Mouse (Mus musculus) midbrain, embryonic 10.5 days (tissue): Measurements from ENCODE around the gene A630001G21Rik. TPM values are rescaled to one million over a fixed set of nuclear protein-coding genes. Genes with fewer than 3 reads are reported as not detected.
A peak's percentile ranks its signal among the peaks of the same experiment; 100 is the strongest.

Experiments
- DNase-seq: peaks from one replicate; pipeline ENCODE4 v3.0.0-alpha.2; 2017; ENCODE audit warnings: low spot score
- H3K27ac ChIP-seq: fragments of 300-500 bp; sonication (generic); replicated peaks from 2 replicates; pipeline ENCODE4 v1.5.1; 2016; ENCODE audit warnings: mild to moderate bottlenecking
- H3K27me3 ChIP-seq: fragments of 300-500 bp; sonication (generic); 2 replicates; pipeline ENCODE4 v1.6.1; 2016; ENCODE audit warnings: low read depth, mild to moderate bottlenecking; ENCODE audit not compliant: poor library complexity, severe bottlenecking
- H3K36me3 ChIP-seq: fragments of 300-500 bp; sonication (generic); 2 replicates; pipeline ENCODE4 v1.6.1; 2016; ENCODE audit warnings: mild to moderate bottlenecking, moderate library complexity
- H3K4me1 ChIP-seq: fragments of 300-500 bp; sonication (generic); 2 replicates; pipeline ENCODE4 v1.6.1; 2016
- H3K4me3 ChIP-seq: fragments of 300-500 bp; sonication (generic); 2 replicates; pipeline ENCODE4 v1.5.1; 2016; ENCODE audit warnings: mild to moderate bottlenecking, moderate library complexity
- H3K9me3 ChIP-seq: fragments of 300-500 bp; sonication (generic); replicated peaks from 2 replicates; pipeline ENCODE4 v1.6.1; 2016; ENCODE audit warnings: mild to moderate bottlenecking
- WGBS: fragments of 180-500 bp; shearing (Covaris S2); methylation state at CpG from one replicate; pipeline ENCODE4 v1.1.7; 2016; 5-methylcytosine and 5-hydroxymethylcytosine counted together
- polyA plus RNA-seq: library from polyadenylated mRNA; unstranded; fragments of >200 nt; fragmentation: Nextera tagmentation; extraction: Ambion mirVana; gene quantifications from 2 replicates; pipeline ENCODE4 v1.2.1, GENCODE M21; 2016

The A630001G21Rik gene
- polyA plus RNA-seq, 1 experiment from 2014 or later: 1.1 TPM

DNA sequence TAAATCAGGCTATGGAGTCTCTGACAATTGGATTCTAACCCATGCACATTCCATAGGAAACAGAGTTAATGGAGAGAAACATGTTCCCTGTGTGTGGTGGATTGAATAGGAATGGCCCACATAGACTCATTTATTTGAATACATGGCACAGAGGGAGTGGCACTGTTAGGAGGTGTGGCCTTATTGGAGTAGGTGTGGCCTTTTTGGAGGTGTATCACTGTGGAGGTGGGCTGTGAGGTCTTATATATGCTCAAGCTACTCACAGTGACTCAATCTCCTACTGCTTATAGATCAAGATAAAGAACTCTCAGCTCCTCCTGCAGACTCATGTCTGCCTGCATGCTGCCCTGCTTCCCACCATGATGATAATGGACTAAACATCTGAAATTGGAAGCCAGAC, 63.9 kb downstream of the A630001G21Rik start:
- no peak for DNase-seq
- Histone ChIP-seq H3K4me1 (peaks cover 5% of the 10 kb centered on the region), H3K4me3 (no peak overlapping the region), H3K9me3 (no peaks in the 10 kb centered on the region), H3K36me3 (no peaks in the 10 kb centered on the region), H3K27ac (no peak overlapping the region), H3K27me3 (no peaks in the 10 kb centered on the region)

- H3K4me1 ChIP-seq: peaks cover 6% of the 10 kb centered on the region; the same call in 1 of the 2 replicates
- H3K27ac ChIP-seq: no peak overlapping the region
- H3K9me3 ChIP-seq: no peaks in the 10 kb centered on the region
- DNase-seq: no peak
- H3K27me3 ChIP-seq: no peaks in the 10 kb centered on the region
- H3K36me3 ChIP-seq: no peaks in the 10 kb centered on the region
- 88% methylated on average over 2 of the region's 2 CpGs for WGBS
- no peak overlapping the region for H3K4me3 ChIP-seq
Measured at GRCm38 (mm10) chr1:85706754-85707153, 71.7 kb downstream of the A630001G21Rik start.

DNA sequence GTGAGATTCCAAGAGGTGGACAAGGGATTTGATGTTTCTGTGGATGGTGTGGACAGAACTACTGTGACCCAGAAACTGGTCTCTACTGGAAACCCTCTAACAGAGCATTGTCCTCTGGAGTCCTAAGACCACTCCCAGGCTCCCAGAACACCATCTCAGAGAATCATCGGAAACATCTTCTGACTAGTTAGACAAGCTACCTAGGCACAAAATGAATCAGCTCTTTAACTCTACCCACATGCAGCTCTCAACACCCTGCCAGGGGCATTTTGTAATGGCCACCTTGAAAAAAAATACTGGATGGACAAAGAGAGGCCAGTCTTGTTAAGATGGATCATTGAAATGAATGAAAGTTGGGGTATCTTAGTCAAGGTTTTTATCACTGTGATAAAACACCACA, 72.9 kb downstream of the A630001G21Rik start:
- Histone ChIP-seq H3K4me3 (no peak overlapping the region), H3K27me3 (no peaks in the 10 kb centered on the region), H3K27ac (no peak overlapping the region), H3K4me1 (peaks cover 6% of the 10 kb centered on the region; the same call in 1 of the 2 replicates), H3K9me3 (no peaks in the 10 kb centered on the region), H3K36me3 (no peaks in the 10 kb centered on the region)
- WGBS: 97% methylated on average over 1 of the region's 1 CpGs
- DNase-seq: no peak

DNA sequence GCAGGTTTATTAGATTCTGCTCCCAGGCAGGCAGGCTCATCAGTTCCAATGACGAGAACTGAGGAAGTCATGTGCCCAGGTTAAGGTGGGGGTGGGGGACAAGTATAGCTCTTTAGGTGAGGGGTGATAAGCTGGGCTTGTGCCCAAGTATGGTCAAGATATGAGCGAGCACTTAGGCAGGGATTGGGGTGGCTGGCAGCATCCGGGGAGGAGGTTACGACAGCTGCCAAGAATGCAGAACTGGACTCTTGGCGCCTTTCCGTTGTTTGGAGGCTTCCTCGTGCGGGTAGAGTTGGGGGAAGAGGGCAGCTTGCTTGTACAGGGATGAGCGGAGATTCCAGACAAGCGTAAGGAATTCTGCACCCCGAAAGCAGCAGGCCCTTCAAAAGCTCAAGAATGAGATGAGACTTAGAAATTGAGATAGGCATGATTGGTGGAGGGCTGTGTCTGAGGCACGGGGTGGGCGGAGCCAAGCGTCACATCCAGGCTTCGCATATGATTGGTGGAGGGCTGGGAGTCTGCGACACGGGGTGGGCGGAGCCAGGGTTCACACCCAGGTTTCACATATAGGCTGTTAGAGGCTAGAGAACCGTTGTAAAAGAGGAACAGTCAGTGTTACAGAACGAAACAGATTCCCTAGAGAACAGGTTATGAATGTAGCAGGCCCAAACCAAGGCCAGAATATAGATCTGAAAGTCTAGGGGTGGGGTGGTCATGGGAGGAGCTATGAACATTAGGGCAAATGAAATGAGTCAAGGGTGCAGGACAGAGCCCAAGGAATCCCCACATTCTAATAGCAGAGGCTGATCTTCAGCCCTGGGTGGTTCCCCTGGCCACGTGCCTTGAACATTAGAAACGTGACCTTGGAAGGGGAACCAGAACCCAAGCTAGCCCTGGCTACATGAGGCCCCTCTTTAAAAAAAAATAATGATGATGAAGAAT, 74.9 kb downstream of the A630001G21Rik start:
- Histone ChIP-seq H3K9me3 (no peaks in the 10 kb centered on the region), H3K36me3 (no peaks in the 10 kb centered on the region), H3K27me3 (no peaks in the 10 kb centered on the region), H3K27ac (peak overlapping the region; percentile 69), H3K4me3 (peak overlapping the region; percentile 49), H3K4me1 (peaks cover 6% of the 10 kb centered on the region; the same call in 1 of the 2 replicates)
- 30% methylated on average over 22 of the region's 22 CpGs for WGBS
- peak; percentile 75 for DNase-seq

- no peak overlapping the region for H3K4me3 ChIP-seq
Measured at GRCm38 (mm10) chr1:85702531-85702930, 75.9 kb downstream of the A630001G21Rik start.

GRCm38 (mm10) chr1:85697721-85698493, 80.5 kb downstream of the A630001G21Rik start:
- H3K36me3 ChIP-seq: no peaks in the 10 kb centered on the region
- H3K27me3 ChIP-seq: no peaks in the 10 kb centered on the region
- no peaks in the 10 kb centered on the region for H3K4me1 ChIP-seq
- 87% methylated on average over 4 of the region's 4 CpGs for WGBS
- DNase-seq: no peak
- H3K9me3 ChIP-seq: no peaks in the 10 kb centered on the region
- no peak overlapping the region for H3K4me3 ChIP-seq
- no peak overlapping the region for H3K27ac ChIP-seq

More at GRCm38 (mm10) chr1:85702531-85702930, 75.9 kb downstream of the A630001G21Rik start:
- Histone ChIP-seq H3K9me3 (no peaks in the 10 kb centered on the region), H3K27ac (no peak overlapping the region), H3K27me3 (no peaks in the 10 kb centered on the region), H3K36me3 (no peaks in the 10 kb centered on the region), H3K4me1 (peaks cover 6% of the 10 kb centered on the region; the same call in 1 of the 2 replicates)
- DNase-seq: no peak
- WGBS: 81% methylated on average over 4 of the region's 4 CpGs

DNA sequence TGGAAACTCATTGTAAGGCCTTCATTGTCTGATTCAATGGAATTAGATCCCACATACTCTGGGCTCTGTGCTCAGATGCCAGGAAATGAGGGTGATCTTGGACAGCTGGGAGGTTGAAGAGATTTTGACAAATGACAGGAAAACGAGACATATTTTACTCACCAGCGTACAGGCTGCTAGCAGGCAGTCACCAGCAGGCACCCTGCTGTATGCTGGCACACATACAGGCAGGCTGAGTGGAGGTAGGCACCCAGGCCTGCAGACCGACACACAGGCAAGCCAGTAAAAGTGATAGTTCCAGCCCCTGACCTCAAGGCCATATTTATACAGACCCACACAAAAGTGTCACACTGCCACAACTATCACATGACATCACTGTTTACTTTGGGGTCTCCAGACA, 82.8 kb downstream of the A630001G21Rik start:
- no peak overlapping the region for H3K4me3 ChIP-seq
- H3K27me3 ChIP-seq: no peaks in the 10 kb centered on the region
- H3K9me3 ChIP-seq: no peaks in the 10 kb centered on the region
- WGBS: 83% methylated on average over 3 of the region's 3 CpGs
- no peaks in the 10 kb centered on the region for H3K36me3 ChIP-seq
- no peaks in the 10 kb centered on the region for H3K4me1 ChIP-seq
- H3K27ac ChIP-seq: no peak overlapping the region
- no peak for DNase-seq

DNA sequence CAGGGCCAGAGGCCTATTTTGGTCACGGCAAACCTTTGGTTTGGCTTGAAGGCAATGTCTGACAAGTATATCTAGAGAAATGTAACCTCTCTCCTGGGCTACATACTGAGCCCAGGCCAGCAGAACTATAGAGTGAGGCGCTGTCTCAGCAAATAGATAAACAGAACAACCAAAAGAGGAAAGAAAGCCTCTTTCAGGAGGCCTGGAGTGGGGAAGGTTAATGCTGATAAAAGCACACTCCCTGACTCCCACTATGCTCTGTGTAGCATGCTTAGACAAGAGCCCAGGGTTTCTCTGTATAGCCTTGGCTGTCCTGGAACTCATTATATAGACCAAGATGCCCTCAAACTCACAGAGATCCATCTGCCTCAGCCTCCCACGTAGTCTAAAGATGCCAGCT, 85.2 kb downstream of the A630001G21Rik start:
- Histone ChIP-seq H3K4me3 (no peak overlapping the region), H3K27me3 (no peaks in the 10 kb centered on the region), H3K9me3 (no peaks in the 10 kb centered on the region), H3K27ac (no peak overlapping the region), H3K4me1 (no peaks in the 10 kb centered on the region), H3K36me3 (no peaks in the 10 kb centered on the region)
- DNase-seq: no peak
- 76% methylated on average over 3 of the region's 3 CpGs for WGBS

DNA sequence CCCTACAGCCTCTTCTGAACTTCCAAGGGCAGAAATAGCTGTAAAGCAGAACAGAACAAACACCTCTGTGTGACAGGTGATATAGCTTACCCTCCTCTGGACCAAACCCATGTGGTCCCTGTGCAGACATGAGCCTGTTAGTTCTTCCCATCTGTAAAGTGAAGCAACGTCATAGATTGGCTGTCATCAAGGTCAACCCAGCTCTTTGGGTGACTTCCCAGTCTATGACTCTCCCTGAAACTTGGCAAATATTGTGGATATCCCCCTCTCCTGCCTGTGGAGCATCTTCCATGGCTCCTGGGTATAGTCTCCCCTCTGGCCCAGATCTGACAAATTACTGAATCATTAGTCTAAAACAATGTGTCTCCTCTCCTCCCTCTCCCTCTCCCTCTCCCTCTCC, 86.2 kb downstream of the A630001G21Rik start:
- no peaks in the 10 kb centered on the region for H3K27me3 ChIP-seq

DNA sequence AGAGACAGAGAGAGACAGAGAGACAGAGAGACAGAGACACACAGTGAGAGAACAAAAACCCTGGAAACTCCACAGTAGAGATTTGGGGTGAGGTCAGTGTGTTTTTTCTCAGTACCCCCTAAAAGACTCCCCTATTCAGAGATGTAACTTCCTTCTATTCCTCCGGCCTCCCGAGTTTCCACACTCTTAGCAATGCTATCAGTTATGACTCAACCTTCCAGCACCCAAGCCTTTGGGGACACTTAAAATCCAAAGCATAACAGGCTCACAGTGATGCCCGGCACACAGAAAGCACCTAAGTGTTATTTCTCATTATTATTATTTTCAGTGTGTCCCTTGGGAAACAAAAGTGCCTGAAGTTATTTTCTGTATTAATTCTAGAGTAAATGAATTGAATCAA, 87.9 kb downstream of the A630001G21Rik start:
- 86% methylated on average over 3 of the region's 3 CpGs for WGBS
- H3K9me3 ChIP-seq: no peaks in the 10 kb centered on the region
- no peaks in the 10 kb centered on the region for H3K36me3 ChIP-seq
- no peaks in the 10 kb centered on the region for H3K4me1 ChIP-seq
- H3K27ac ChIP-seq: no peak overlapping the region
- H3K4me3 ChIP-seq: no peak overlapping the region
- H3K27me3 ChIP-seq: no peaks in the 10 kb centered on the region
- DNase-seq: no peak

More for the DNA sequence above, 86.2 kb downstream of the A630001G21Rik start:
- no peak overlapping the region for H3K27ac ChIP-seq
- 76% methylated on average over 1 of the region's 1 CpGs for WGBS
- no peak for DNase-seq
- H3K36me3 ChIP-seq: no peaks in the 10 kb centered on the region
- no peaks in the 10 kb centered on the region for H3K4me1 ChIP-seq
- no peaks in the 10 kb centered on the region for H3K9me3 ChIP-seq
- H3K4me3 ChIP-seq: no peak overlapping the region

DNA sequence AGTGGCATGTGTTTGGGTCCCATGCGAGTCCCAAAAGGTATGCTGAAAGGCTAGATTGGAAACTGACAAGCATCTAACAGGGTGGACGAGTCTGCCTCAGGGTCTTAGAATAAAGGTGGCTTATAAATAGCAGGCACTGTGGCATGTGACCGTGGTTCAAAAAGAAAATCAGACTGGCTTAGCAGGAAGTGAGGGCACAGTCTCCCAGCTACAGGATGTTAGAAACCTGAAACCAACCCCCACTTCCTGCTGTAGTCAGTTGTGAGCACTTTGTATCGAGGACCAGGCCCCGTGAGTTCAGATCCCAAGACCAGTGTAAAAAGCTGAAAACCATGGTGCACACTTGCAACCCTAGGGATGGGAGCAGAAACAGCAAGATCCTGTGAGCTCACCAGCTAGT, 91.1 kb downstream of the A630001G21Rik start:
- DNase-seq: no peak
- Histone ChIP-seq H3K4me1 (no peaks in the 10 kb centered on the region), H3K9me3 (no peaks in the 10 kb centered on the region), H3K36me3 (no peaks in the 10 kb centered on the region), H3K27me3 (no peaks in the 10 kb centered on the region), H3K4me3 (no peak overlapping the region), H3K27ac (no peak overlapping the region)
- whole genome bisulfite sequencing: 74% methylated on average over 5 of the region's 5 CpGs

GRCm38 (mm10) chr1:85686666-85687065, 91.8 kb downstream of the A630001G21Rik start:
- Histone ChIP-seq H3K4me1 (no peaks in the 10 kb centered on the region), H3K27me3 (no peaks in the 10 kb centered on the region), H3K4me3 (no peak overlapping the region), H3K36me3 (no peaks in the 10 kb centered on the region), H3K27ac (no peak overlapping the region), H3K9me3 (no peaks in the 10 kb centered on the region)
- no peak for DNase-seq
- 77% methylated on average over 5 of the region's 5 CpGs for WGBS

DNA sequence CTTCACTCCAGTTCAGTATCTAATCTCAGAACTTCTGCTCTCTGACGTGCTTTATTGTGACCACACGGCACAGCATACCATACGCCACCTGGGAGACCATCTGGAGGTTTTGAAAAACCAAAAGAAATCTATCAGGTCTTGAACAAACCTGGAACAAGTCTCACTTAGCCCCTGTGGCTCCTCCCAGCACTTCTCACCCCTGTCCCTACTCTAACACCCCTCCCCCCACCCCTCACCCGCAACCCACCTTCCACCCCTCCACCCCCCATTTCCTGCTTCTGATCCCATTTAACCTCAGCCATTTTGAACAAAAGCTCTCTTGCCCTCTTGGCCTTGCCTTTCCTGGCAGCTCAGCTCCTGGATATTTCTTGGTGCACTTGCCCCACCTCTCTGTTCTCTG, 98.2 kb downstream of the A630001G21Rik start:
- Histone ChIP-seq H3K4me1 (0 out of 2 replicates have a peak, but pooled peaks cover 4% of the 10 kb centered on the region), H3K27ac (no peak overlapping the region), H3K36me3 (no peaks in the 10 kb centered on the region), H3K9me3 (no peaks in the 10 kb centered on the region), H3K27me3 (no peaks in the 10 kb centered on the region), H3K4me3 (no peak overlapping the region)
- no peak for DNase-seq
- 69% methylated on average over 4 of the region's 4 CpGs for WGBS
